Mouse (Mus musculus) CD4-positive, CD25-positive, alpha-beta regulatory T cell, adult 2 months (primary cell): ENCODE results near the gene Dxo.
"Not testable (repeated sequence)": the region's sequence is repeated elsewhere in the genome, so short reads cannot be mapped to it uniquely, and the experiment has no call there.

ENCODE experiments used
- DNase-seq: peaks from one replicate; pipeline ENCODE4 v3.0.0-alpha.2; 2012; ENCODE audit warnings: low read depth, low spot score

Gene Dxo

GRCm38 (mm10) chr17:34836856-34837221 is at the start of gene Dxo, which contains the start of gene Stk19:
Gene Dxo, plus strand, starts transcription at chr17:34837019.
Gene Stk19, minus strand, starts transcription at chr17:34836945.
- DNase-seq = peak; percentile 97

- no peak for DNase-seq
Measured at GRCm38 (mm10) chr17:34795016-34795415, 41.8 kb upstream of the Dxo start.

- DNase-seq = peak; percentile 51
Measured at GRCm38 (mm10) chr17:34795633-34796032, 41.2 kb upstream of the Dxo start.

- no peak for DNase-seq
Measured at GRCm38 (mm10) chr17:34796311-34797140, 40.3 kb upstream of the Dxo start.

GRCm38 (mm10) chr17:34797211-34797995 is 39.4 kb upstream of the Dxo start:
- DNase-seq = not testable (repeated sequence)

- not testable (repeated sequence) for DNase-seq
Measured at GRCm38 (mm10) chr17:34798071-34798470, 38.7 kb upstream of the Dxo start.

- DNase-seq = no peak
Measured at GRCm38 (mm10) chr17:34798866-34799530, 37.8 kb upstream of the Dxo start.

GRCm38 (mm10) chr17:34799531-34799925 is 37.3 kb upstream of the Dxo start:
- DNase-seq = no peak

GRCm38 (mm10) chr17:34800781-34801305 is 36.0 kb upstream of the Dxo start:
- DNase-seq = not testable (repeated sequence)

- not testable (repeated sequence) for DNase-seq
Measured at GRCm38 (mm10) chr17:34802756-34803155, 34.1 kb upstream of the Dxo start.

- not testable (repeated sequence) for DNase-seq
Measured at GRCm38 (mm10) chr17:34803367-34803766, 33.5 kb upstream of the Dxo start.

GRCm38 (mm10) chr17:34804301-34804700 is 32.5 kb upstream of the Dxo start, which contains the start of gene Cyp21a1:
Gene Cyp21a1, minus strand, starts transcription at chr17:34804561.
- not testable (repeated sequence) for DNase-seq

GRCm38 (mm10) chr17:34804871-34805562 is 31.8 kb upstream of the Dxo start:
- DNase-seq = peak; percentile 37

GRCm38 (mm10) chr17:34807176-34807575 is 29.6 kb upstream of the Dxo start:
- DNase-seq = no peak

GRCm38 (mm10) chr17:34808599-34809205 is 28.1 kb upstream of the Dxo start:
- no peak for DNase-seq

GRCm38 (mm10) chr17:34810411-34810810 is 26.4 kb upstream of the Dxo start:
- DNase-seq = not testable (repeated sequence)

- not testable (repeated sequence) for DNase-seq
Measured at GRCm38 (mm10) chr17:34810811-34811210, 26.0 kb upstream of the Dxo start.

GRCm38 (mm10) chr17:34811275-34811674 is 25.5 kb upstream of the Dxo start:
- DNase-seq = no peak

- peak; percentile 66 for DNase-seq
Measured at GRCm38 (mm10) chr17:34813747-34814146, 23.1 kb upstream of the Dxo start.

- no peak for DNase-seq
Measured at GRCm38 (mm10) chr17:34814818-34815370, 21.9 kb upstream of the Dxo start.
